Mouse (Mus musculus) liver, postnatal 0 days (tissue): Measurements from ENCODE around the gene H2-Aa.

ENCODE experiments used
- CTCF ChIP-seq: sonication (generic); IDR thresholded peaks from 2 replicates; pipeline ENCODE4 v1.5.1; 2016; ENCODE audit warnings: antibody characterized with exemption, low read depth
- EP300 ChIP-seq: IDR thresholded peaks from 2 replicates; pipeline ENCODE4 v1.6.1; 2016; ENCODE audit warnings: antibody characterized with exemption, low read depth, mild to moderate bottlenecking

DNA sequence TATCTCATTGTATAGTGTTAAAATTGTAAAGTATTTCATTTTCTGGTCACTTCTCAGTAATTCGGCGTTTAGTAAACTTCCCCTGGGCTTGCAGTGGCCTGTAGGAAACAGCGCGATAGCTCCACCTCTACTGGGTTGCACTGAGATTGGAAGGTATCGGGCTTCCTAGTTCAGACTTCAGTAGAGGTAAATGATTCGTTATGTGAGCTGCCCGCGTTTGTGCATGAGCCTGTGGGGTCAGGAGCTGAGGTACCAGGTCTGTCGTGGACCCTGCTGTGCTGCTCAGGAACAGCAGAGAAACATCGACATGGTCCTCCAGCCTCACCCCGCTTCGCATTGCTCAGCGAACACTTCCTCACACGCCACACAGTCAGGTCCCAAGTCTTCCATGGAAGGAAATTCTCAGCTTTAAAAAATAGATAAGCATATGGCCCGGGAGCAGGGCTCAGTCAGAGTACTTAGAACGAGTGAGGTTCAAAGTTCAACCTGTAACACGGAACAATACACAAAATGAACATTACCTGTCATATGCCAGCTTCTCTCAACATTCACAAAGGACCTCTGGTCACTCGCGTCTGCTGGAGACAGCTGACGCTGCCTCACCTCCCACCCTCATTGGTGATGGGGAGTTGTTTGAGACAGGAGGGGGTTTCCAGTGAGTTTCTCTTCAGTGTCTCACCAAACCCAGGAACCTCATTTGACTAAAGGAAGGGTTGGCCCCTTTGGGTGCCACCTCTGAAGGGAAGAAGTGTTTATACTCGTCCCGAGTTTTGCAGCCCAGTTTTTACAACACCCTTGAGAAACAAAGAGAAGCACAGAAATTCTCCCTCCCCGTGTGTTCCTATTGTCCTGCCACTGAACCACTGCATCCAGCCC is 13.3 kb upstream of the H2-Aa start:
- TF ChIP-seq EP300 (no peak), CTCF (no peak)
